Mouse (Mus musculus) thymus, postnatal 10 days (tissue): Measurements from ENCODE around the gene Myadm.
A peak's percentile ranks its signal among the peaks of the same experiment; 100 is the strongest.
"Not testable (repeated sequence)": the region's sequence is repeated elsewhere in the genome, so short reads cannot be mapped to it uniquely, and the experiment has no call there.

Experiments used
- DNase-seq, 2 experiments: peaks; one replicate each; pipeline ENCODE4 v3.0.0; 2021; ENCODE audit warnings: low spot score in 2 of 2

Myadm gene

GRCm38 (mm10) chr7:3288976-3289970 lies at the start of gene Myadm, which contains the start of gene Prkcg:
Myadm (plus strand) TSS chr7:3289080.
Prkcg (plus strand) TSS chr7:3289179.
- DNase-seq, result peak; percentile 50 to 62

DNA sequence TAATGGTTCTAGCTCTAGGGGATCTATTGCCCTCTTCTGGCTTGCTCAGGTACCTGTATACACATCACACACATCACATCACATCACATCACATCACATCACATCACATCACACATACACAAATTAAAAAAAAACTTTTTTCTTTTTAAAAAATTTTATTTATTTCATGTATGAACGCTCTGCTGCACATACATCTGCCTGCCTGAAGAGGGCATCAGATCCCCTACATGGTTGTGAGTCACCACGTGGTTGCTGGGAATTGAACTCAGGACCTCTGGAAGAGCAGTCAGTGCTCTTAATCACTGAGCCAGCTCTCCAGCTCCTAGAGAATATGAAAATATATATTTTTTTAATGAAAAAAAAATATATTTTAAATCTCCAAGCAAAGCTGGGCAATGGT lies 49.7 kb upstream of the Myadm start:
- no peak for DNase-seq

DNA sequence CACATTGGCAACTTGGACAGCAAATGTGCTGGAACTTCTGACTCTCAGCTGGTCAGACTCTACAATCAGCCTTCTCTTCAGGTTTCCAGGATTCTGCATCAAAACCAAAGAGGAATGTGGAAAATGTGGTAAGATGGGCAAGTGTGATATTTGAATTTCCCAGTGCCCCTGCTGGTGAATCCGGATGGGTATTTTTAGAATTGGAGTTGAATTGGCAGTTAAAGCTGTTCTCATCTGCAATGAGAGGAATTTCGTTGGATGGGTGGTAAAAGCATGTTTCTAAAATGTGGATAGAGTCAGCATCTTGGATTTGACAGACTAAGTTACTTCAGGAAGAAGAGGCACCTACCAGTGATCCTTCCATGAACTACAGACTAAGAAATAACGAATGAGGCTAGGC lies 28.2 kb upstream of the Myadm start:
- no peak for DNase-seq

DNA sequence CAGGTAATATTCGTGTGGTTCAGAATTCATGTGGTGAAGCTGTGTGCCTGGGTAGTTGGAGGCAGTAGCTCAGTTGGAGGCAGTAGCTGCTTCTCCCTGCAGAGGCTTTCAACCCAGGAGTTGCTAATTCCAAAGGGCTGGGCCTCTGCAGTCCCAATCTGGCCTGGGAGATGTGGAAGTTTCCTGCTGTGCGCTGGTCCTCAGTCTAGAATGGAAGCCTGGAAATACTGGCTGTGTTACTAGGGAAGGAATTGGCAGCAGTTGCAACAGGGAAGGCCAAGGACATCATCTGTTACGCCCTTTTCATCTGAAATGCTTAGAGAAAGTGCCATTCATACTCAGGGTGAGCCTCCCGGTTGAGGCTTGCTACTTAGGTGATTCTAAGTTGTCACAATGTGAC lies 27.4 kb upstream of the Myadm start:
- DNase-seq, result no peak

GRCm38 (mm10) chr7:3262789-3263188 lies 26.1 kb upstream of the Myadm start:
- DNase-seq, result peak in 1 of 2 experiments; percentile 29

DNA sequence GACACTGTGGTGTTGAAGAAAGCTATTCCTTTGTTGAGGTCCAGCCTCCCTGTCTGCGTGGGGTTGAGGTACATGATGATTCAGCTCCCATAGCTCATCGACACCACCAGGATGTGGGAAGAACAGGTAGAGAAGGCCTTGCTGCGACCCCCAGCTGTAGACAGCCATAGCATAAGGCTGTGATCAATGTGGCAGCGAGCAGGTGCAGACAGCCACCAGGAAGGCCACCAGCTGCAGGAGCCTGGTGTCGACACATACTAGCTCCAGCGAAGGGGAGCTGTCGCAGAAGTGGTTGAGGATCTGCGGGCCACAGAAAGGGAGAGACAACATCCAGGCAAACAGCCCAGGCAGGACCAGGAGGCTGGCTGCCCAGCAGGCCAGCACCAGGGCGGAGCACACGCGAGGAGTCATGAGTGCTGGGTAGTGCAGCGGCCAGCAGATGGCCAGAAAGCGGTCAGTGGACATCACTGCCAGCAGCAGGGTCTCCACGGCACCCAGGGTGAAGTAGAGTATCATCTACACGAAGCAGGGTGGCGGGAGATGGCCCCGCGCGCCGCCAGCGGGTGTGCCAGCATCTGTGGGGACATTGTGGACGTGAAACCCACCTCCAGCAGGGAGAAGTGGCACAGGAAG lies 24.4 kb upstream of the Myadm start:
- no peak for DNase-seq

DNA sequence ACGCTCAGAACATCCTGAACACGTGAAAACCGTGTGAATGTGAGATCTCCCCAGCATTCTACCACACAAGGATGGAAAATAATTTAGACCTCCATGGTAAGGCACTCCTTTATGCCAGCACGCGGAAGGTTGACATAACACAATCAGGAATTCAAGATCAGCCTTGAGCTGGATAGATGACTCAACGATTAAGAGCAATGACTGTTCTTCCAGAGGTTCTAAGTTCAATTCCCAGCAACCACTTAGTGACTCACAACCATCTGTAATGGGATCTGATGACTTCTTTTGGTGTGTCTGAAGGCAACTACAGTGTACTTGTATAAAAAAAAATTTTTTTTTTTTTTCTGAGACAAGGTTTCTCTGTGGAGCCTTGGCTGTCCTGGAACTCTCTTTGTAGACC lies 23.6 kb upstream of the Myadm start:
- DNase-seq, result no peak

GRCm38 (mm10) chr7:3267261-3267660 lies 21.6 kb upstream of the Myadm start:
- DNase-seq, result no peak

DNA sequence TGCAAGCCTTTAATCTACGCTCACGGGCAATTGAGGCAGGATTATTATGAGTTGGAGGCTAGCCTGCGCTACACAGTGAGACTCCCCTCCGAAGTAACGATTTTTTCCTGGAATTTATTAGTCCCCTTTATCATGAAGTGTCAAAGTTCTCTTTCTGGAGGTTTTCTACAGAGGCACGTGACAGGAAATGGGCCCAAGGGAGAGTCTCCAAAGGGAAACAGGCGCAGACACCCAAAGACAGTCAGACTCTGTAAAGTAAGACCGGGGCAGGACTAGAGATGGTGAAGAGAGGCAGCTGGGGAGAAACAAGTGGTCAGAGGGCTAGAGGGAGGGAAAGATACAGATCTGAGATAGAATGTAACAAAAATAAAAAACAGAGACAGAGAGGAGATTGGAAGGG lies 21.0 kb upstream of the Myadm start:
- no peak for DNase-seq

DNA sequence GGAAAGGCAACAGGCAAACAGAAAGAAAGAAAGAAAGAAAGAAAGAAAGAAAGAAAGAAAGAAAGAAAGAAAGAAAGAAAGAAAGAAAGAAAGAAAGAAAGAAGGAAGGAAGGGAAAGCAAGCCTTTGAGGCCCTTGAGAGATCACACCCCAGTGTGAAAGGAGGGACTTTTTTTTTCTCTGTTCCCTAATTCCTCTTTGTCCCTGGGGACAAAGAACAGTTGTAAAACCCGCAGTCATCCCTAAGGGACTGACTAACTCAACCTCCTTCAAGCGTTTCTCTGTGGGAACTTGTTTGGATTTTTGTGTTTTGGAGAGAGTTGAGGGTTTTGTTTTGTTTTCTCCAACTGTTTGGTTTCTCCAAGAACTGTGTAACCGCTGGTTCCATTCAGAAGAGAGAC lies 20.6 kb upstream of the Myadm start:
- no peak for DNase-seq

GRCm38 (mm10) chr7:3272206-3272605 lies 16.7 kb upstream of the Myadm start:
- DNase-seq, result no peak

- no peak for DNase-seq
These were observed 13.3 kb upstream of the Myadm start for GRCm38 (mm10) chr7:3275455-3276170.

GRCm38 (mm10) chr7:3276781-3277180 lies 12.1 kb upstream of the Myadm start:
- DNase-seq, result not testable (repeated sequence)

DNA sequence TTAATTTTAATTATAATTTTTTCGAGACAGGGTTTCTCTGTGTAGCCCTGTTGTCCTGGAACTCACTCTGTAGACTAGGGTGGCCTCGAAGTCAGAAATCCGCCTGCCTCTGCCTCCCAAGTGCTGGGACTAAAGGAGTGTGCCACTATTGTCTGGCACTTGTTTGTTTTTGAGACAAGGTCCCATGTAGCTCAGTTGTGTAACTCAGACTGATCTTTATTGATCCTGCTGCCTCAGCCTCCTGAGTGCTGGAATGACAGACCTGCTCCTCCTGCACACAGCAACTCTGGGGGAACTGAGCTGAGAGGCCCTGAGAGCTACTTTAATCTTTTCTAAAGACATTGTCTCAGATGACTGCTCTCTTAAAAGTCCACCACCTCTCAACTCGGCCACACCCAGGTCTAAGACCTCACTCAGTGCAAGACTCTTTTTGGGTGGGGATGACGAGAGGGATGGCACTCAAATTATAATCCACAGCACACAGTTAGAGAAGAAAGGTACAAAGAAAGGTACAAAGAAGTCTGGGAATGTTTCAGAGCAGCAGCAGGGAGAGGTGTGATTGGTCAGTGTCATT lies 8.7 kb upstream of the Myadm start:
- no peak for DNase-seq

GRCm38 (mm10) chr7:3280654-3281153 lies 8.2 kb upstream of the Myadm start:
- DNase-seq, result no peak

GRCm38 (mm10) chr7:3281741-3282140 lies 7.1 kb upstream of the Myadm start:
- DNase-seq, result no peak

DNA sequence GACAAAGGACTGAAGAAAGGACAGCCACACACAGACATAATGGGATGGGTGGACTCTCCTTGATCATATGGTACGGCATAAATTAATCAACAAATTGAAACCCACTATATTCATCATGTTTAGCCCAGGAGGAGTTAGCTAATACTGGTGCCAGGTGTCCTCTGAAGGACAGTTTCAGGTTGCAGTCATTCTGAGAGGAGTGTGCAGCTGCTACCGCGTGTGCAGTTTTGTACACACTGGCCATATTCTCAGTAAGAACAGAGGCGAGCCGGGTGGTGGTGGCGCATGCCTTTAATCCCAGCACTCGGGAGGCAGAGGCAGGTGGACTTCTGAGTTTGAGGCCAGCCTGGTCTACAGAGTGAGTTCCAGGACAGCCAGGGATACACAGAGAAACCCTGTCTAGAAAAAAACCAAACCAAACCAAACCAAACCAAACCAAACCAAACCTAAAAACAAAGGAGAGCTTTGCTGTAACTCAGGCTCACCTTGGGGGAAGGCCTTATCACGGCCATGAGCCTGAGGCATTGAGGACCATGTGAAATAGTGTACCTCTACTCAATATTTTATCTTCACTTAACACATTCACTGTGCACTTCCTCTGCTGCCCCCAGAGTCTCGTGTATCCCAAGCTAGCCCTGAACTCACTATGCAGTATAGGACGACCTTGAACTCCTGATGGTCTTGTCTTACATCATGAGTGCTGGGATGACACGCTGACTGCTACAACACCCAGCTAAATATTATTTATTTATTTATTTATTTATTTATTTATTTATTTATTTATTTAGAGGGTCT lies 5.6 kb upstream of the Myadm start:
- no peak for DNase-seq

DNA sequence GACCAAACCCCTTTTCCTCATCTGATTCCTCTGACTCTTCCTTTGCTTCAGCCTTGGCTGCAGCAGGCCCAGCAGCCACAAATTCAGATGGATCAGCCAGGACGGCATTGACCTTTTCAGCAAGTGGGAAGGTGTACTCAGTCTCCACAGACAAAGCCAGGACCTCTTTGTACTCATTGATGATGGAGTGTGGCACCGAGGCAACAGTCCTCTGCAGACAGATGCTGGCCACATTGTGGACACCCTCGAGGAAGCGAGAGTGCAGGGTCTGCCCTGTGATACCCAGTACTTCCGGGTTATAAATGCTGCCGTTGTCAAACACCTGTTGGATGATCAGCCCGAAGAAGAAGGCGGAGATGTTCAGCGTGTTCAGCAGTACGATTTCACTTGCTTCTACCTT lies 4.3 kb upstream of the Myadm start:
- no peak for DNase-seq

DNA sequence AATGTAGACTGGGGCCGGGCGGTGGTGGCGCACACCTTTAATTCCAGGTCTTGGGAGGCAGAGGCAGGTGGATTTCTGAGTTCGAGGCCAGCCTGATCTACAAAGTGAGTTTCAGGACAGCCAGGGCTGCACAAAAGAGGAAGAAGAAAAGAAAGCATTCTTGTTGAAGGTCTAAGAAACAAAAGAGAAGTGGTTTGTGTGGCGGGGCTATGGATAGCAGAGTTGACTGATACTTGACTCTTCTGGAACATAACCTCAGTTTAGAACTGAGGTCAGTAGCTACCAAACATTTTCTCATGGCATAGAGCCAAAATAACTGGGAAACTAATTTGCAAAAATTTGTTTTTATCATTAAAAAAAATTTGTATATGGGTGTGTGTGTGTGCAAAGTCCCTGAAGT lies 2.8 kb upstream of the Myadm start:
- DNase-seq, result no peak

DNA sequence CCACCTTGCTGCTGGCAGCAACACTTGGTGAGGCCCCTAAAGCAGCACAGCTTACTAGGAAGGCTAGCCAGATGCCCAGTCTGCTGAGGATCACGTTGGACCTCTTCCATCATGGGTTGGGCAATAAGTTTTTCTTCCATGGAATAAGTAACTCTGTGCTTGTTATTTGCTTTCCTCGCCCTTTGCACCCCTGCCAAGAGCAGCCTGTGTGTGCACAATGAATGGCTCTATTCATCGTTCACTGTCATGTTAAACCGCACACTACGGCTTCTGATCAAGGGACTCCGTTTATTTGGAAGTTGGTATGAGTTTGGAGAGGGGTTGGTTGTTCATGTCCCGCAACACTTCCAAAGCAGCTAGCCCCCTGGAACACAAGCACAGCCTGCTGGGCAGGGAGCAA lies 1.7 kb upstream of the Myadm start:
- no peak for DNase-seq
